Mouse (Mus musculus) myocyte (in vitro differentiated cells): Measurements from ENCODE around the gene Rab5c. TPM values are rescaled to one million over a fixed set of nuclear protein-coding genes. Genes with fewer than 3 reads are reported as not detected.

Experiments used
- H3K27me3 ChIP-seq: one replicate; pipeline ENCODE4 v1.6.1; 2011; ENCODE audit not compliant: control insufficient read depth, insufficient read depth, insufficient read length
- H3K36me3 ChIP-seq: one replicate; pipeline ENCODE4 v1.6.1; 2011; ENCODE audit not compliant: control insufficient read depth, insufficient read depth
- H3K4me2 ChIP-seq: one replicate; pipeline ENCODE4 v1.6.1; 2011; ENCODE audit warnings: low read depth, control low read depth
- H3K4me3 ChIP-seq: one replicate; pipeline ENCODE4 v1.5.1; 2011; ENCODE audit warnings: mild to moderate bottlenecking, control low read depth, moderate library complexity
- H3K79me2 ChIP-seq: one replicate; pipeline ENCODE4 v1.6.1; 2011; ENCODE audit not compliant: control insufficient read depth, insufficient read depth
- H3ac ChIP-seq: one replicate; pipeline ENCODE4 v1.6.1; 2011; ENCODE audit not compliant: control insufficient read depth, insufficient read length
- CEBPB ChIP-seq: IDR thresholded peaks from 2 replicates; pipeline ENCODE4 v1.6.1; 2011; ENCODE audit warnings: mild to moderate bottlenecking, moderate library complexity; ENCODE audit not compliant: poor library complexity, insufficient read depth, severe bottlenecking
- E2F4 ChIP-seq: IDR thresholded peaks from one replicate; pipeline ENCODE4 v1.6.1; 2011; ENCODE audit warnings: mild to moderate bottlenecking, control low read depth, moderate library complexity; ENCODE audit not compliant: insufficient read depth
- MAX ChIP-seq: IDR thresholded peaks from one replicate; pipeline ENCODE4 v1.6.1; 2011; ENCODE audit warnings: low read depth, mild to moderate bottlenecking, control low read depth
- MYOD1 ChIP-seq, 3 experiments: IDR thresholded peaks; one replicate each; pipeline ENCODE4 v1.6.1; 2011; ENCODE audit warnings: control low read depth in 2 of 3, low read depth in 2 of 3, mild to moderate bottlenecking in 2 of 3, moderate library complexity in 1 of 3; ENCODE audit not compliant: insufficient read length in 2 of 3, control insufficient read depth in 1 of 3
- MYOG ChIP-seq, 3 experiments: IDR thresholded peaks; one replicate each; pipeline ENCODE4 v1.6.1; 2011; ENCODE audit warnings: control low read depth in 2 of 3, low read depth in 2 of 3, mild to moderate bottlenecking in 2 of 3; ENCODE audit not compliant: insufficient read length in 2 of 3, control insufficient read depth in 1 of 3, insufficient read depth in 1 of 3
- POLR2A ChIP-seq: IDR thresholded peaks from one replicate; pipeline ENCODE4 v1.6.1; 2011; ENCODE audit warnings: low read depth, mild to moderate bottlenecking, control low read depth, moderate library complexity; ENCODE audit not compliant: insufficient read length
- POLR2AphosphoS2 ChIP-seq: IDR thresholded peaks from one replicate; pipeline ENCODE4 v1.6.1; 2011; ENCODE audit warnings: low read depth, control low read depth; ENCODE audit not compliant: insufficient read length
- REST ChIP-seq: IDR thresholded peaks from one replicate; pipeline ENCODE4 v1.6.1; 2011; ENCODE audit warnings: mild to moderate bottlenecking, control low read depth, moderate library complexity; ENCODE audit not compliant: insufficient read depth, insufficient read length
- SRF ChIP-seq: IDR thresholded peaks from one replicate; pipeline ENCODE4 v1.6.1; 2011; ENCODE audit warnings: low read depth; ENCODE audit not compliant: control insufficient read depth, insufficient read length
- TCF12 ChIP-seq: IDR thresholded peaks from one replicate; pipeline ENCODE4 v1.6.1; 2011; ENCODE audit warnings: mild to moderate bottlenecking, control low read depth; ENCODE audit not compliant: poor library complexity, insufficient read depth, severe bottlenecking
- TCF3 ChIP-seq: IDR thresholded peaks from one replicate; pipeline ENCODE4 v1.6.1; 2011; ENCODE audit warnings: low read depth, control low read depth; ENCODE audit not compliant: insufficient read length
- USF1 ChIP-seq: IDR thresholded peaks from one replicate; pipeline ENCODE4 v1.6.1; 2011; ENCODE audit warnings: low read depth, mild to moderate bottlenecking, control low read depth, moderate library complexity
- polyA plus RNA-seq: library from polyadenylated mRNA; unstranded; fragments of >200 nt; fragmentation: generic; extraction: Trizol; gene quantifications from one replicate; pipeline ENCODE4 v1.2.1, GENCODE M21; 2012; ENCODE audit warnings: missing spikeins

Rab5c gene
- 128 TPM for polyA plus RNA-seq

- H3K27me3 ChIP-seq: no peaks in the 10 kb centered on the region
- TF ChIP-seq MAX (no peak), TCF12 (no peak), REST (no peak), POLR2A (peak; percentile 62), USF1 (no peak), TCF3 (no peak), MYOG (IDR thresholded peaks at IDR 0.05; ENCODE audit: control insufficient read depth in 1 of 3, insufficient read depth in 1 of 3, insufficient read length in 2 of 3, low read depth in 2 of 3) (peak in 1 of 3 experiments; percentile 44), SRF (no peak), CEBPB (no peak), POLR2AphosphoS2 (peak; percentile 66), E2F4 (peak; percentile 51), MYOD1 (IDR thresholded peaks at IDR 0.05; ENCODE audit: control insufficient read depth in 1 of 3, insufficient read length in 2 of 3, low read depth in 2 of 3) (peak in 1 of 3 experiments; percentile 47)
- H3K36me3 ChIP-seq: peaks cover 5% of the 10 kb centered on the region
- peak within 1 kb of the TSS; percentile 38 for H3ac ChIP-seq
- peak within 1 kb of the TSS; percentile 96 for H3K4me2 ChIP-seq
- peak within 1 kb of the TSS; percentile 99 for H3K4me3 ChIP-seq
- H3K79me2 ChIP-seq: peaks cover 49% of the 10 kb centered on the region
Observed at GRCm38 (mm10) chr11:100738066-100738604, at the start of gene Rab5c. Rab5c (minus strand) TSS chr11:100738215.

DNA sequence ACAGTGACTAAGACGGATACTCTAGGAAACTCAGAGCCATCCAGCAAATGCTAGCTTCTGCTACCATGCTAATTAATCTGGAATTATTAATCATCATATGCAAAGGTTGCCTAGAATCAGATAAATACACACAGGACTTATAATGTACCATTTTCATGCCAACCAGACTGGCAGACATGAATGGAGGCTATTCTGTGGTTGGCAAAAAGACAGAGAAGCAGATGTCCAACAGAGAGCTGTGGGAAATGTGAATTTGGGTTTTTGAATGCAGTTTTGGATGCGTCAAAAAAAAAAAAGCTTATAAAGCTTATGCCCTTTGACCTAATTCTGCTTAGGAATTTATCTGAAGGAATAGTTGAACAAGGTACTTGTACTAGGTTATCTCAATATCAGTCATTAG is 47.8 kb upstream of the Rab5c start:
- Histone ChIP-seq H3ac (no peak overlapping the region), H3K27me3 (no peaks in the 10 kb centered on the region), H3K4me3 (no peak overlapping the region), H3K4me2 (no peak overlapping the region), H3K36me3 (no peaks in the 10 kb centered on the region), H3K79me2 (no peaks in the 10 kb centered on the region)
- TF ChIP-seq REST (no peak), TCF3 (no peak), MYOG (IDR thresholded peaks at IDR 0.05; ENCODE audit: control insufficient read depth in 1 of 3, insufficient read depth in 1 of 3, insufficient read length in 2 of 3, low read depth in 2 of 3) (no peak), E2F4 (no peak), TCF12 (no peak), MYOD1 (IDR thresholded peaks at IDR 0.05; ENCODE audit: control insufficient read depth in 1 of 3, insufficient read length in 2 of 3, low read depth in 2 of 3) (no peak), SRF (no peak), CEBPB (no peak), MAX (no peak), USF1 (no peak), POLR2A (no peak), POLR2AphosphoS2 (no peak)

GRCm38 (mm10) chr11:100784286-100784685 is 46.3 kb upstream of the Rab5c start:
- Histone ChIP-seq H3K36me3 (no peaks in the 10 kb centered on the region), H3K79me2 (no peaks in the 10 kb centered on the region)

GRCm38 (mm10) chr11:100782568-100782967 is 44.6 kb upstream of the Rab5c start:
- no peaks in the 10 kb centered on the region for H3K27me3 ChIP-seq
- H3K79me2 ChIP-seq: no peaks in the 10 kb centered on the region
- no peaks in the 10 kb centered on the region for H3K36me3 ChIP-seq
- H3K4me3 ChIP-seq: no peak overlapping the region
- H3ac ChIP-seq: no peak overlapping the region
- H3K4me2 ChIP-seq: no peak overlapping the region
- TF ChIP-seq CEBPB (no peak), E2F4 (no peak), MAX (no peak), MYOD1 (IDR thresholded peaks at IDR 0.05; ENCODE audit: control insufficient read depth in 1 of 3, insufficient read length in 2 of 3, low read depth in 2 of 3) (no peak), MYOG (IDR thresholded peaks at IDR 0.05; ENCODE audit: control insufficient read depth in 1 of 3, insufficient read depth in 1 of 3, insufficient read length in 2 of 3, low read depth in 2 of 3) (no peak), USF1 (no peak), POLR2A (no peak), SRF (no peak), POLR2AphosphoS2 (no peak), REST (no peak), TCF3 (no peak), TCF12 (no peak)

More at GRCm38 (mm10) chr11:100784286-100784685, 46.3 kb upstream of the Rab5c start:
- no peak overlapping the region for H3ac ChIP-seq
- no peak overlapping the region for H3K4me3 ChIP-seq
- no peak overlapping the region for H3K4me2 ChIP-seq
- TF ChIP-seq POLR2AphosphoS2 (no peak), POLR2A (no peak), SRF (no peak), MAX (no peak), E2F4 (no peak), TCF12 (no peak), REST (no peak), TCF3 (no peak), MYOD1 (IDR thresholded peaks at IDR 0.05; ENCODE audit: control insufficient read depth in 1 of 3, insufficient read length in 2 of 3, low read depth in 2 of 3) (no peak), USF1 (no peak), CEBPB (no peak), MYOG (IDR thresholded peaks at IDR 0.05; ENCODE audit: control insufficient read depth in 1 of 3, insufficient read depth in 1 of 3, insufficient read length in 2 of 3, low read depth in 2 of 3) (no peak)
- no peaks in the 10 kb centered on the region for H3K27me3 ChIP-seq
